20 mouse cellular contexts compared by ENCODE assay signal in the genomic region with DNA sequence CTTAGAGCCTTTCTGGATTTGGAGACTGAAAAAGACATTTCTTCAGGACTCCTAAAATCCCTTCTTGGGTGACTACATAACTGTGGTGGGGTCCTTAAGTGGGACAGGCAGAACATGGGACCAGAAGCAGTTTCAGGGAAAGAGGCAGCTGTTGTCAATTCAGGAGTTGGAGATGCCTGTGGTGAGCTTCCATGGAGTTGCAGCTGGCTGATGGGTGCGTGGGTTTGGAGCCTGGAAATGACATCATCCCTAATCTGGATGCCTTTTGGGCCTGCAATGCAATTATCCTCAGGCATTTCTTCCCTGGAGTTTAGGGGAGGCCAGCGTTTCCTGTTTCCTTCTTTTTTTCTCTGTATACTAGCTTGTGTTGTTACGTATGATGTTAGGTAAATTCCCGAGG. TPM values are rescaled to one million over a fixed set of nuclear protein-coding genes. Genes with fewer than 3 reads are reported as not detected.
DNase-seq lines count a peak whose midpoint lies in the region; ATAC-seq and TF ChIP-seq lines count a peak whose summit lies in the region.
"Had no signal": no experiment of that assay in that cellular context is flagged by ENCODE, and none has a peak within 500 bp of the region (broad histone marks: within the 10 kb centered on the region; RNA-seq: fewer than 3 reads in every experiment).

No protein-coding gene starts in this region.

- H3K9me3 ChIP-seq in megakaryocyte, embryonic 14.5 days = no peaks in the 10 kb centered on the region
- no peaks in the 10 kb centered on the region for H3K9me3 ChIP-seq in intestine, postnatal 0 days (ENCODE audit: control insufficient read depth)
- no peaks in the 10 kb centered on the region for H3K9me3 ChIP-seq in forebrain, embryonic 13.5 days (replicated peaks)
- H3K9me3 ChIP-seq: hindbrain, embryonic 13.5 days; limb, embryonic 15.5 days; midbrain, embryonic 15.5 days had no signal

- no peak overlapping the region for H3K9ac ChIP-seq in intestine, postnatal 0 days (ENCODE audit: low read depth, low read length)
- no peak overlapping the region for H3K9ac ChIP-seq in forebrain, embryonic 13.5 days
- H3K9ac ChIP-seq: hindbrain, embryonic 13.5 days; limb, embryonic 15.5 days; midbrain, embryonic 15.5 days had no signal

- WGBS in intestine, postnatal 0 days = 65% methylated on average over 4 of the region's 4 CpGs
- WGBS in forebrain, embryonic 13.5 days = 74% methylated on average over 4 of the region's 4 CpGs

- peak; percentile 44 for DNase-seq in gastrocnemius, adult 2 months
- peak; percentile 36 to 48 for DNase-seq in heart, postnatal 14 days
- DNase-seq in lung, postnatal 25 days (ENCODE audit: low spot score) = no peak
- no peak for DNase-seq in thymus, adult 18-20 months
- DNase-seq: cerebellum, postnatal 14 days; kidney, adult 9 months; right cerebral cortex, postnatal 14 days; thymus, postnatal 4 days had no signal

- no peak for TF ChIP-seq CTCF in gastrocnemius, adult 2 months (IDR thresholded peaks at IDR 0.05)
- TF ChIP-seq CTCF in intestine, postnatal 0 days (IDR thresholded peaks at IDR 0.05; ENCODE audit: low read depth) = no peak

- H3K4me3 ChIP-seq in megakaryocyte, embryonic 14.5 days (replicated peaks) = peak overlapping the region; percentile 14
- peak overlapping the region; percentile 6; the same call in 1 of the 2 replicates for H3K4me3 ChIP-seq in gastrocnemius, adult 2 months
- H3K4me3 ChIP-seq in intestine, postnatal 0 days (ENCODE audit: low read depth, low read length) = no peak overlapping the region
- H3K4me3 ChIP-seq in forebrain, embryonic 13.5 days = no peak overlapping the region
- H3K4me3 ChIP-seq: hindbrain, embryonic 13.5 days; limb, embryonic 15.5 days; midbrain, embryonic 15.5 days had no signal

- intact Hi-C loops in gastrocnemius, adult 2 months (cut with DNase I) = no loop called here
- intact Hi-C loops in heart, postnatal 14 days (cut with DNase I) = no loop called here

- H3K27ac ChIP-seq in gastrocnemius, adult 2 months = peak overlapping the region; percentile 63
- no peak overlapping the region for H3K27ac ChIP-seq in intestine, postnatal 0 days (ENCODE audit: low read depth, low read length)
- no peak overlapping the region for H3K27ac ChIP-seq in forebrain, embryonic 13.5 days
- H3K27ac ChIP-seq: hindbrain, embryonic 13.5 days; limb, embryonic 15.5 days; midbrain, embryonic 15.5 days had no signal

- no peaks in the 10 kb centered on the region for H3K27me3 ChIP-seq in megakaryocyte, embryonic 14.5 days (replicated peaks)
- no peaks in the 10 kb centered on the region for H3K27me3 ChIP-seq in intestine, postnatal 0 days (replicated peaks; ENCODE audit: control insufficient read depth, insufficient read depth, low read length)
- H3K27me3 ChIP-seq in forebrain, embryonic 13.5 days = no peaks in the 10 kb centered on the region
- H3K27me3 ChIP-seq: hindbrain, embryonic 13.5 days; limb, embryonic 15.5 days; midbrain, embryonic 15.5 days had no signal

- H3K36me3 ChIP-seq in megakaryocyte, embryonic 14.5 days (replicated peaks; ENCODE audit: low read length) = no peaks in the 10 kb centered on the region
- no peaks in the 10 kb centered on the region for H3K36me3 ChIP-seq in intestine, postnatal 0 days (ENCODE audit: control insufficient read depth, insufficient read depth)
- H3K36me3 ChIP-seq in forebrain, embryonic 13.5 days (ENCODE audit: poor library complexity, severe bottlenecking) = no peaks in the 10 kb centered on the region
- H3K36me3 ChIP-seq: hindbrain, embryonic 13.5 days; limb, embryonic 15.5 days; midbrain, embryonic 15.5 days had no signal

- no peak overlapping the region for H3K4me2 ChIP-seq in intestine, postnatal 0 days (replicated peaks; ENCODE audit: low read depth)
- no peak overlapping the region for H3K4me2 ChIP-seq in forebrain, embryonic 13.5 days
- H3K4me2 ChIP-seq: hindbrain, embryonic 13.5 days; limb, embryonic 15.5 days; midbrain, embryonic 15.5 days had no signal

- peaks cover 73% of the 10 kb centered on the region for H3K4me1 ChIP-seq in megakaryocyte, embryonic 14.5 days
- H3K4me1 ChIP-seq in intestine, postnatal 0 days (replicated peaks; ENCODE audit: control insufficient read depth, insufficient read depth, low read length) = no peaks in the 10 kb centered on the region
- H3K4me1 ChIP-seq in forebrain, embryonic 13.5 days = peaks cover 5% of the 10 kb centered on the region; the same call in 1 of the 2 replicates
- H3K4me1 ChIP-seq: hindbrain, embryonic 13.5 days; limb, embryonic 15.5 days; midbrain, embryonic 15.5 days had no signal

- no peak for ATAC-seq in megakaryocyte, adult 5-6 weeks (ENCODE audit: poor library complexity, severe bottlenecking)
- ATAC-seq in intestine, postnatal 0 days = no peak
- no peak for ATAC-seq in forebrain, embryonic 13.5 days
- ATAC-seq: CD4-positive, CD25-positive, alpha-beta regulatory T cell, adult 4 months; midbrain, embryonic 15.5 days had no signal

RNA-seq across cellular contexts. Expression of a gene that starts 31.7 kb away (rescaled TPM):
- polyA plus RNA-seq in megakaryocyte, embryonic 14.5 days (2012; ENCODE audit: insufficient read depth, low replicate concordance) = not detected in 2 replicates
- not detected in 2 replicates for total RNA-seq in megakaryocyte, adult 5-6 weeks (2015)
- not detected in 2 replicates for total RNA-seq in megakaryocyte, adult 5-6 weeks (2017)
- total RNA-seq in gastrocnemius, adult 2 months (2021) = not detected
- under 1 TPM in 1 of 2 experiments, not detected in 1; 0.26 TPM for total RNA-seq in heart, postnatal 14 days (2021)
- not detected in 2 replicates for polyA plus RNA-seq in intestine, postnatal 0 days (2015; fragmentation: Nextera tagmentation; extraction: Ambion mirVana)
- not detected in 2 replicates for polyA plus RNA-seq in forebrain, embryonic 13.5 days (2015; fragmentation: Nextera tagmentation; extraction: Ambion mirVana)
- total RNA-seq: layer of hippocampus, postnatal 14 days had no signal
- polyA plus RNA-seq: CD4-positive, CD25-positive, alpha-beta regulatory T cell, adult 4 months; frontal cortex, adult 2 months; hindbrain, embryonic 13.5 days; limb, embryonic 15.5 days; lung, embryonic 16.5 days; midbrain, embryonic 15.5 days; neural tube, embryonic 14.5 days had no signal

Comparison
In these comparisons a context has a peak if more than half of its experiments do, and no peak if none do; other contexts are left out.
1. H3K4me3 ChIP-seq: peak in megakaryocyte, embryonic 14.5 days (single experiment) and gastrocnemius, adult 2 months (single experiment); none in intestine, postnatal 0 days (single experiment) and forebrain, embryonic 13.5 days (single experiment).
2. DNase-seq: peak in gastrocnemius, adult 2 months (single experiment) and heart, postnatal 14 days (2 of 2); none in lung, postnatal 25 days (single experiment) and thymus, adult 18-20 months (0 of 2).